Mouse (Mus musculus) olfactory bulb, adult 2 months (tissue): ENCODE results near the gene Jph4.

Source experiments
- CTCF ChIP-seq: fragments of 200-500 bp; IDR thresholded peaks from 2 replicates; pipeline ENCODE4 v1.5.1; 2012; ENCODE audit warnings: low read depth, mild to moderate bottlenecking, low read length, moderate library complexity; ENCODE audit not compliant: insufficient read depth
- POLR2A ChIP-seq: fragments of 200-500 bp; IDR thresholded peaks from 2 replicates; pipeline ENCODE4 v1.6.1; 2012; ENCODE audit warnings: mild to moderate bottlenecking, low read depth, low read length, moderate library complexity; ENCODE audit not compliant: insufficient read depth

GRCm38 (mm10) chr14:55066042-55066441, 50.7 kb downstream of the Jph4 start:
- TF ChIP-seq CTCF (no peak), POLR2A (no peak)
